Mouse (Mus musculus) forebrain, embryonic 13.5 days (tissue): ENCODE data around the gene Wnt7a. TPM values are rescaled to one million over a fixed set of nuclear protein-coding genes. Genes with fewer than 3 reads are reported as not detected.
A peak's percentile ranks its signal among the peaks of the same experiment; 100 is the strongest.

ENCODE experiments used
- ATAC-seq: fragments of 200-750 bp; cut with Nextera tagmentation; 2 replicates; pipeline ENCODE4 v1.8.0; 2017
- H3K27ac ChIP-seq: fragments of 300-500 bp; sonication (generic); 2 replicates; pipeline ENCODE4 v1.5.1; 2015; ENCODE audit warnings: inconsistent platforms, mild to moderate bottlenecking, moderate library complexity
- H3K27me3 ChIP-seq: fragments of 300-500 bp; sonication (generic); 2 replicates; pipeline ENCODE4 v1.6.1; 2015; ENCODE audit warnings: mild to moderate bottlenecking, inconsistent platforms
- H3K36me3 ChIP-seq: fragments of 300-500 bp; sonication (generic); 2 replicates; pipeline ENCODE4 v1.6.1; 2015; ENCODE audit warnings: mild to moderate bottlenecking, inconsistent platforms; ENCODE audit not compliant: poor library complexity, severe bottlenecking
- H3K4me1 ChIP-seq: fragments of 300-500 bp; sonication (generic); 2 replicates; pipeline ENCODE4 v1.6.1; 2015; ENCODE audit warnings: inconsistent platforms
- H3K4me2 ChIP-seq: fragments of 300-500 bp; sonication (generic); 2 replicates; pipeline ENCODE4 v1.6.1; 2015; ENCODE audit warnings: inconsistent platforms, mild to moderate bottlenecking, moderate library complexity
- H3K4me3 ChIP-seq: fragments of 300-500 bp; sonication (generic); 2 replicates; pipeline ENCODE4 v1.5.1; 2015; ENCODE audit warnings: mild to moderate bottlenecking, inconsistent platforms
- H3K9ac ChIP-seq: fragments of 300-500 bp; sonication (generic); 2 replicates; pipeline ENCODE4 v1.6.1; 2015; ENCODE audit warnings: mild to moderate bottlenecking, inconsistent platforms
- H3K9me3 ChIP-seq: fragments of 300-500 bp; sonication (generic); replicated peaks from 2 replicates; pipeline ENCODE4 v1.6.1; 2016; ENCODE audit warnings: inconsistent platforms
- WGBS: fragments of 180-500 bp; shearing (Covaris S2); methylation state at CpG from one replicate; pipeline ENCODE4 v1.1.7; 2015; 5-methylcytosine and 5-hydroxymethylcytosine counted together
- polyA plus RNA-seq: library from polyadenylated mRNA; unstranded; fragments of >200 nt; fragmentation: Nextera tagmentation; extraction: Ambion mirVana; gene quantifications from 2 replicates; pipeline ENCODE4 v1.2.1, GENCODE M21; 2015

The Wnt7a gene
- polyA plus RNA-seq, 1 experiment from 2014 or later = 21.9 TPM

DNA sequence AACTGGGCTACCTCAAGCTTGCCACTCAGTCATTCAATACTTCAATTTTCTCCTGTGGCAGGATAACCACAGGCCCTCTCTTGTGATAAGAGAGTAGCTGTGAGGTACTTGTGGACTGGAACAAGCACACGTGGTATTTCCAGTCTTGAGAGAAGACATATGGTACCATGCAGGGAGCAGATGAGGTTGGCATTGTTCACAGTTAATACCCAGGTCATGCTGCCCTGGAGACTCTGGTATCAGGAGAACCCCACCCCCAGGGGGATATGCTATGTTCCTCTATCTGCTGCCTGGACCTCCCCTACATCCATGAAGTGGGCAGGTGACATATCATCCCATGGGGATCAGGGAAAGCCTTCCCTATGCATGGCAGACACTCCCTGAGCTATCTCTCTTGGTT lies 27.9 kb downstream of the Wnt7a start:
- Histone ChIP-seq H3K9ac (no peak overlapping the region), H3K36me3 (peaks cover 73% of the 10 kb centered on the region), H3K4me1 (peaks cover 25% of the 10 kb centered on the region), H3K4me2 (no peak overlapping the region), H3K9me3 (no peaks in the 10 kb centered on the region), H3K27ac (no peak overlapping the region), H3K27me3 (no peaks in the 10 kb centered on the region), H3K4me3 (no peak overlapping the region)
- ATAC-seq = no peak
- WGBS = 83% methylated on average over 1 of the region's 1 CpGs

DNA sequence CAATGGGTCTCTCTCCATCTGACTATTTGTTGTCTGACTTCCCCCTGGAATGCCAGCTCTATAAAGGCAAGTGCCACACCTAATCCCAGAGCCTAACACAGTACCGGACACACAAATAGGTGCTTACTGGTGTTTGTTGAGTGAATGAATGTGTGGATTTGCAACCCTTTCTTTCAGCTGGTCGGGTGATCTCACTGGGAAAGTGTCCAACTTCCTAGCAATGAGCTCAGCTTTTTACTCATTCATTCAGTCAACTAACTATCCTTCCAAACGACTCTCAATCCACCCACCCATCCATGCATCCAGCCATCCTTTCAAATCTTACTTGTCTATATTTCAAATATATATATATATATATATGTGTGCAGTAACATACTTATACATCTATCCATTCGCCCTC lies 31.3 kb downstream of the Wnt7a start:
- no peak overlapping the region for H3K4me3 ChIP-seq
- H3K9me3 ChIP-seq = no peaks in the 10 kb centered on the region
- no peak overlapping the region for H3K4me2 ChIP-seq
- peak overlapping the region; percentile 72; the same call in 1 of the 2 replicates for H3K27ac ChIP-seq
- H3K9ac ChIP-seq = no peak overlapping the region
- WGBS = 47% methylated on average over 4 of the region's 4 CpGs
- H3K27me3 ChIP-seq = no peaks in the 10 kb centered on the region
- peak; percentile 33 for ATAC-seq
- H3K36me3 ChIP-seq = peaks cover 65% of the 10 kb centered on the region
- peaks cover 26% of the 10 kb centered on the region for H3K4me1 ChIP-seq

DNA sequence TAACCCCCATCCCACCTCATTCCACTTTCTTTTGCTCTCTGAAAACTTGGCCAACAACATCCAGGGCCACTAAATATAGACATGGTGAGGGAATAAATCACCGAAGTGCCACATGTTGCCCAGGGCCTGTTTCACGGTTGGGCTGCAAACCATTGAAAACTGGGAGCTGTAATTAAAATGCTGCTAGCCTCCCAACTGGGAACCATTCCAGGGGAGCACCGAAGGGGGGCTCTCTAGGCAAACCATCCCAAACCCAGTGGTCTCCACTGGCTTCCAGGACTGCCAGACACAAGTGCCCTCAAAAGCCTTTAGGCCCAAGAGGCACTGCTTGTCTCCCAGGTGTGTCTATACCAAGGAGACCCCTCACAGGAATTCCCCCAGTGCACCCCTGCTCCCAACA lies 31.9 kb downstream of the Wnt7a start:
- Histone ChIP-seq H3K27me3 (no peaks in the 10 kb centered on the region), H3K27ac (peak overlapping the region; percentile 72), H3K9ac (no peak overlapping the region), H3K4me3 (no peak overlapping the region), H3K36me3 (peaks cover 59% of the 10 kb centered on the region), H3K9me3 (no peaks in the 10 kb centered on the region), H3K4me1 (peaks cover 26% of the 10 kb centered on the region), H3K4me2 (no peak overlapping the region)
- 58% methylated on average over 3 of the region's 3 CpGs for WGBS
- peak; percentile 66 for ATAC-seq

DNA sequence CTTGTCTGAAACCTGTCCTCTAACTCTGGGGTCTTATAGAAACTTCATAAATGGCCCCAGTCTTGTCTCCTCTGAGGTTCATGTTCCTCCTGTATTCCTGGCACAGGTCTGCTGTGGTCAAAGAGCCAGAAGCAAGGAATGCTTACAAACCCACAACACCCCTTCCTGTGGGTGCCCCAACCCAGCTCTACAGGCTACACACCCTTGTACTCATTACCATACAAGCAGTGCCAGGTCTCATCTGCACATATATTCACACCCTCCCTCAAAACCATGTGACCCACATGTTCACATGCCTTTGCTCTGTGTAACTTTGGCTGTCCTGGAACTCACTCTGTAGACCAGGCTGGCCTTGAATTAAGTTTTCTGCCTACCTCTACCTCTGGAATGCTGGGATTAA lies 38.2 kb downstream of the Wnt7a start:
- H3K4me3 ChIP-seq = no peak overlapping the region
- no peaks in the 10 kb centered on the region for H3K9me3 ChIP-seq
- no peak for ATAC-seq
- H3K9ac ChIP-seq = no peak overlapping the region
- H3K36me3 ChIP-seq = peaks cover 33% of the 10 kb centered on the region; the same call in 1 of the 2 replicates
- H3K27ac ChIP-seq = peak overlapping the region; percentile 54; the same call in 1 of the 2 replicates
- no peak overlapping the region for H3K4me2 ChIP-seq
- H3K27me3 ChIP-seq = no peaks in the 10 kb centered on the region
- peaks cover 18% of the 10 kb centered on the region for H3K4me1 ChIP-seq

DNA sequence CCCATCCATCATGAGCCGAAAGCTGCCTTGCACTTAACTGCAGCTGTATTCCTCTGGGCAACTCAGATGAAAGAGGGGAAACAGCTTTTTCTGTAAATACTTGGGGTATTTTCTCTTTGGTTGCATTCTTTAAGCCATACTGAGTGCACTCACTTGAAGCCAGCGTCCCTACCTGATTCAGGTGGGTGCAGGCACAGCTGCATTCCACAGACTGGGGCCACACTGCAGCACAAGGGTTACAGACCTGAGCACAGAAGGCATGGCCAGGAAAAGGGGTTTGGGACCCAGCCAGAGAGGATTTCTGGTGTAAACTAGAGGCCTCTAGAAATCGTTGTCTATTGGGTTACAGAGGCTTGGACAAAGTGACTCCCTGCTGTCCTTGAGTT lies 38.6 kb downstream of the Wnt7a start:
- peaks cover 29% of the 10 kb centered on the region; the same call in 1 of the 2 replicates for H3K36me3 ChIP-seq
- no peak overlapping the region for H3K9ac ChIP-seq
- H3K4me2 ChIP-seq = no peak overlapping the region
- peak overlapping the region; percentile 54; the same call in 1 of the 2 replicates for H3K27ac ChIP-seq
- 40% methylated on average over 3 of the region's 3 CpGs for WGBS
- no peaks in the 10 kb centered on the region for H3K9me3 ChIP-seq
- peaks cover 21% of the 10 kb centered on the region for H3K4me1 ChIP-seq
- ATAC-seq = 0 out of 2 replicates have a peak, but pooled peaks have one; percentile 8
- H3K27me3 ChIP-seq = no peaks in the 10 kb centered on the region
- H3K4me3 ChIP-seq = no peak overlapping the region

DNA sequence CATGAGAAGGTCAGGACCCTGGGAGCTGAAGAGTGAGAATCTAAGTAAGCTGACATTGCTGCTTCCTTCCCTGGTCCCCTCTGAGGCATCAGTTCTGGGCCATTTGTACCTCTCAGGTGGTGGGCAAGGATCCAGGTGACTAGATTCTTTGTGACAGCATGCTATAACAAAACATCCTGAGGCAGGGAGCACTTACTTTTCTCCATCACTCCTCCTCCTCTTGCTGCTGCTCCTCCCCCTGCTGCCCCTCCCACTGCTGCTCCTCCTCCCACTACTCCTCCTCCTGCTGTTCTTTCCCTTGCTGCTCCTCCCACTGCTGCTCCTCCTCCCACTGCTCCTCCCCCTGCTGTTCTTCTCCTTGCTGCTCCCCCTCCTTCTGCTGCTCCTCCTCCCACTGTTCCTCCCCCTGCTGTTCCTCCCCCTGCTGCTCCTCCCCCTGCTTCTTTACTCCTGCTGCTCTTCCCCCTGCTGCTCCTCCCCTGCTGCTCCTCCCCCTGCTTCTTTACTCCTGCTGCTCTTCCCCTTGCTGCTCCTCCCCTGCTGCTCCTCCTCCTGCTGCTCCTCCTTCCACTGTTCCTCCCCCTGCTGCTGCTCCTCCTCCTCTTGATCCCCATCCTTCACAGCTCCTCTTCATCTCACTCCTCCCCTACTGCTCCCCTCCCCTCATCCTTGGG lies 39.1 kb downstream of the Wnt7a start:
- Histone ChIP-seq H3K9me3 (no peaks in the 10 kb centered on the region), H3K36me3 (peaks cover 24% of the 10 kb centered on the region; the same call in 1 of the 2 replicates), H3K4me3 (no peak overlapping the region), H3K9ac (no peak overlapping the region), H3K27me3 (no peaks in the 10 kb centered on the region), H3K27ac (peak overlapping the region; percentile 54; the same call in 1 of the 2 replicates), H3K4me1 (peaks cover 21% of the 10 kb centered on the region), H3K4me2 (no peak overlapping the region)
- ATAC-seq = peak; percentile 53; the same call in 1 of the 2 replicates

DNA sequence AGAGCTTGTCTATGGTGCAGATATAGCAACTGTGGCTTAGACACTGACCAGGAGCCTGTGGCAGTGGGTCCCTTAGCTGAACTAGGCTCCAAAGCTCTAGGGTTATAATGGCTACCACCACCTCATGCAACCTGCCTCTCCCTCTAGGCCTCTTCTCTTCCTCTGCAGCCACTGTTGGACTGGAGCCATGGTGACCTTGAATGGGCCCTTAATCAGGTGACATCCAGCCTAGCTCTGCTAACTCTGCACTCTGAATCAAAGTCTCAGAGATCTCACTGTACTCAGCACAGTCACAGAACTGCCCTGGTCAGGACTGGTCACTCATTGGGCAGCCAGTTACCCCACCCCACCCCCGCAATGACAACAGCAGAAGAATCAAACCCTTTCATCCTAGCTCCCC lies 44.4 kb downstream of the Wnt7a start:
- H3K27me3 ChIP-seq = no peaks in the 10 kb centered on the region
- 97% methylated on average over 1 of the region's 1 CpGs for WGBS
- no peak overlapping the region for H3K4me3 ChIP-seq
- H3K9me3 ChIP-seq = no peaks in the 10 kb centered on the region
- no peak overlapping the region for H3K9ac ChIP-seq
- H3K4me1 ChIP-seq = peaks cover 13% of the 10 kb centered on the region; the same call in 1 of the 2 replicates
- no peak overlapping the region for H3K4me2 ChIP-seq
- H3K36me3 ChIP-seq = peaks cover 59% of the 10 kb centered on the region
- no peak overlapping the region for H3K27ac ChIP-seq
- no peak for ATAC-seq

DNA sequence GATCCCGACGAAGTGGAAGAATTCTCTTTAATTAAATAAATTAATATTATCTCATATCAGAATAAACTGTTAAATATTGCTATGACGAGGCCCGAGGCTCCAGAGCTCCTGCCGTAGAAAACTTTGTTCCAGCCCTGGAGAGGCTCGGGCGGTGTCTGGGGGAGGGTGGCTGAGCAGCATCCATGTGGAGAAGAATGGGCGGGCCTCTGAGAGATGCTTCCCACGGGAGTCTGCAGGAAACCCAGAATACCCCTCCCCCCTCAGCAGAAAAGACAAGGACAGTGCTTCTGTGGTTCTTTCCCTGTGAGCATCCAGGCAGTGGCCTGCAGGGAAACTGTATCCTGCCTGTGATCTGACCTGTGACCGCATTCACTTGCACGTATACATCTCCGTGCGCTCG lies 45.7 kb downstream of the Wnt7a start:
- WGBS = 71% methylated on average over 14 of the region's 14 CpGs
- Histone ChIP-seq H3K9me3 (no peaks in the 10 kb centered on the region), H3K27me3 (no peaks in the 10 kb centered on the region), H3K36me3 (peaks cover 66% of the 10 kb centered on the region), H3K4me1 (peaks cover 8% of the 10 kb centered on the region; the same call in 1 of the 2 replicates), H3K4me2 (no peak overlapping the region), H3K4me3 (no peak overlapping the region), H3K27ac (no peak overlapping the region), H3K9ac (no peak overlapping the region)
- no peak for ATAC-seq

DNA sequence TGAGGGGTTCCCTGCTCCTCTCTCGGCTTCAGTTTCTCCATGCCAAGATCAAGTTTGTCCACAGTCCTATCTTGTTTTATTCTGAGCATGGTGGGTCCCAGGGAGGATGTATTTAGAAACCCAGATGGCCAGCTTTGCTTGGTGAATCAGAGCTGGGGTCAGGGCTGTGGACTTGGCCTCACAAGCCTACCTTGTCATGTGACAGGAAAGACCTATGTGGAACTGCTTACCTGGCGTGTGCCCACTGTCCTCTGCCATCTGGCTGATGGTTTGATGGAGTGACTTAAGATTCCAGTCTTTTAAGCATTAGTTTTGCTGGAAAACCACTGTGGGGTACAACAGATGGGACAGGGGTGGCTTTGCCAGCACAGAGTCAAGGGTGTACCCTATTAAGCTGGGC lies 48.4 kb downstream of the Wnt7a start:
- ATAC-seq = no peak
- H3K9me3 ChIP-seq = no peaks in the 10 kb centered on the region
- H3K4me3 ChIP-seq = no peak overlapping the region
- peaks cover 62% of the 10 kb centered on the region for H3K36me3 ChIP-seq
- no peak overlapping the region for H3K9ac ChIP-seq
- no peak overlapping the region for H3K27ac ChIP-seq
- no peak overlapping the region for H3K4me2 ChIP-seq
- no peaks in the 10 kb centered on the region for H3K27me3 ChIP-seq
- 93% methylated on average over 2 of the region's 2 CpGs for WGBS
- peaks cover 23% of the 10 kb centered on the region for H3K4me1 ChIP-seq

DNA sequence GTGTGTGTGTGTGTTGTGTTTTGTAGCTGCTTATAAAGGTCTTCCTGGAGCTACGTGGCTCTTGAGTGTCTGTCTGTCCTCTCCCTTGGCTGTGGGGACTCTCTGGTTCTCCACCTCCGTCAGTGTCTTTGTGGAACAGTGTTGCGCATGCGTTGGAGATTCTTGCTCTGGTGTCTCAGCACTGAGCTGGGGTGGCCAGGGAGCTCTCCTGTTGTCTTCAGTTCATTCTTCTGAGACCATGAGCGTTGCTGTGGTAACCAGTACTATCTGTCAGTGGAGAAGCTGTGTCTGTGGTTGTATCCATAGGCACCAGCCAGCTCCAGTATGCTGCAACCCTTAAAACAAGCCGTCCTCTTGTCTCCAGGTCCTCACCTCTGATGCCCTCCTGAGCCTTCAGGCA lies 50.2 kb downstream of the Wnt7a start:
- WGBS = 91% methylated on average over 6 of the region's 6 CpGs
- Histone ChIP-seq H3K9ac (no peak overlapping the region), H3K4me3 (no peak overlapping the region), H3K9me3 (no peaks in the 10 kb centered on the region), H3K27me3 (no peaks in the 10 kb centered on the region), H3K4me2 (no peak overlapping the region), H3K27ac (no peak overlapping the region), H3K4me1 (peaks cover 22% of the 10 kb centered on the region), H3K36me3 (peaks cover 54% of the 10 kb centered on the region)
- no peak for ATAC-seq

DNA sequence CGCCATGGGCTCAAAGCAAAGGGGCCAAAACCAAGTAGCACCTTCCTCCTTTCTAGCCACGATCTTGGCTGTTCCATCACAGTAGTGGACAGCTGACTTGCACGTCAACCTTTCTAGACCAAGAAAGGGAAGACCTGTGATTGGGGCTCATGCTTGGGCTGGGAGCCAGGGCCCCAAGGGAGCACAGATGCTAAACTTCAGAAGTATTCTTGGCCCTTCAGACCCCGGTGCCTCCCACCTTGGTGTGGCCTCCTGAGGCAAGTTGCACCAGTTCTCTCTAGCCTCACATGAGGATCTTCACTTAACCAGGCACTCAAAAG lies 50.8 kb downstream of the Wnt7a start:
- ATAC-seq = no peak
- no peak overlapping the region for H3K9ac ChIP-seq
- no peak overlapping the region for H3K4me3 ChIP-seq
- WGBS = 93% methylated on average over 4 of the region's 4 CpGs
- peaks cover 28% of the 10 kb centered on the region for H3K4me1 ChIP-seq
- H3K36me3 ChIP-seq = peaks cover 47% of the 10 kb centered on the region
- no peak overlapping the region; the same call in 1 of the 2 replicates for H3K27ac ChIP-seq
- no peaks in the 10 kb centered on the region for H3K27me3 ChIP-seq
- no peak overlapping the region for H3K4me2 ChIP-seq
- H3K9me3 ChIP-seq = no peaks in the 10 kb centered on the region

DNA sequence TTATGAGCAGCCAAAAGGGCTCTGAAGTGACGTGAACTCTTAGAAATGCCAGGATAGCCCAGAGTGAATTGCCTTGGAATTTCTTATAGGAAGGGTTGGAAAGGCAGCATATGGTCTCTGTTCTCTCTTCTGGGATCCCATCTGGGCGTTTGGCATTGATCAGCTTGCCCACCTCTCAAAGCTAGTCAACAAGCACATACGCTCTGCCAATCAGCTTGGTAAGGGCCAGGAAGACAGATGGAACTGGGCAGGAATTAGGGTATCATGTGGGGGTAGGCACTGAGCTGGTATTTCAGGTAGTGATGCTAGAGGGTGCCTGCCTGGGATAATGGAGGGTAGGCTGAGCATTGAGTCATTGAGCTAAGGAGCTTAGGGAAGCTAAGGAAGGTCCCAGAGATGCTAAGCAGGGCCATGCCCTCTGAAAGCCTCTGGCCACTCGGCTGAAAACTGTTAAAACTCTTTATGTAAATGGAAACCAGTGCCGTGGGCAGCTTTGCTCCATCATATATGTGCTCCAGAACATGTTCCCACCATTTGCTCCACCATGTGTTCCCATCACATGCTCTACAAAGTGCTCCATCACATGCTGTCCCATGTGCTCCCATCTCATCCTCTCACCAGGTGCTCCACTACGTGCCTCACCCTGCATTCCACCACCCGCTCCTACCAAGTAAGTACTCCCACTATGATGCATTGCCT lies 51.3 kb downstream of the Wnt7a start:
- Histone ChIP-seq H3K27me3 (no peaks in the 10 kb centered on the region), H3K4me3 (no peak overlapping the region), H3K4me2 (no peak overlapping the region), H3K9me3 (no peaks in the 10 kb centered on the region), H3K9ac (no peak overlapping the region), H3K36me3 (peaks cover 42% of the 10 kb centered on the region), H3K4me1 (peaks cover 31% of the 10 kb centered on the region), H3K27ac (no peak overlapping the region; the same call in 1 of the 2 replicates)
- WGBS = 78% methylated on average over 7 of the region's 7 CpGs
- peak; percentile 82 for ATAC-seq
